ENCODE assay signal across 7 mouse cellular contexts in genomic region chr1:33883102-33883839, GRCm38 (mm10). TPM values are rescaled to one million over a fixed set of nuclear protein-coding genes. Genes with fewer than 3 reads are reported as not detected.
DNase-seq lines count a peak whose midpoint lies in the region; ATAC-seq lines count a peak whose summit lies in the region.

No protein-coding gene starts in this region.

- H3K27me3 ChIP-seq in embryonic facial prominence, embryonic 12.5 days: no peaks in the 10 kb centered on the region; the same call in 1 of the 2 replicates
- H3K27me3 ChIP-seq in stomach, embryonic 16.5 days (ENCODE audit: control insufficient read depth, insufficient read depth, low read length): no peaks in the 10 kb centered on the region

- no peaks in the 10 kb centered on the region for H3K9me3 ChIP-seq in embryonic facial prominence, embryonic 12.5 days
- no peaks in the 10 kb centered on the region for H3K9me3 ChIP-seq in stomach, embryonic 16.5 days (replicated peaks; ENCODE audit: control insufficient read depth, low read length)

- ATAC-seq in embryonic facial prominence, embryonic 12.5 days (ENCODE audit: insufficient number of reproducible peaks, insufficient read depth, low FRiP score, low TSS enrichment): no peak
- ATAC-seq in stomach, embryonic 16.5 days (ENCODE audit: insufficient read depth, low FRiP score): no peak

- H3K9ac ChIP-seq in embryonic facial prominence, embryonic 12.5 days: no peak overlapping the region
- peak overlapping the region; percentile 9 for H3K9ac ChIP-seq in stomach, embryonic 16.5 days (ENCODE audit: low read length)

- H3K4me2 ChIP-seq in embryonic facial prominence, embryonic 12.5 days (replicated peaks): peak overlapping the region; percentile 36
- H3K4me2 ChIP-seq in stomach, embryonic 16.5 days (ENCODE audit: low read depth, low read length): peak overlapping the region; percentile 46

- H3K4me3 ChIP-seq in embryonic facial prominence, embryonic 12.5 days: peak overlapping the region; percentile 3; the same call in 1 of the 2 replicates
- peak overlapping the region; percentile 22 for H3K4me3 ChIP-seq in stomach, embryonic 16.5 days (replicated peaks; ENCODE audit: low read length)

- no peaks in the 10 kb centered on the region for H3K36me3 ChIP-seq in embryonic facial prominence, embryonic 12.5 days
- no peaks in the 10 kb centered on the region for H3K36me3 ChIP-seq in stomach, embryonic 16.5 days (ENCODE audit: control insufficient read depth, insufficient read depth, low read length)

- no peaks in the 10 kb centered on the region for H3K4me1 ChIP-seq in embryonic facial prominence, embryonic 12.5 days
- H3K4me1 ChIP-seq in stomach, embryonic 16.5 days (ENCODE audit: control insufficient read depth, insufficient read depth, low read length): no peaks in the 10 kb centered on the region

- 16% methylated on average over 18 of the region's 18 CpGs for WGBS in embryonic facial prominence, embryonic 12.5 days
- 12% methylated on average over 18 of the region's 18 CpGs for whole genome bisulfite sequencing in stomach, embryonic 16.5 days

- H3K27ac ChIP-seq in embryonic facial prominence, embryonic 12.5 days: no peak overlapping the region
- no peak overlapping the region for H3K27ac ChIP-seq in stomach, embryonic 16.5 days (ENCODE audit: low read length)

- peak; percentile 88 for DNase-seq in CD4-positive, CD25-positive, alpha-beta regulatory T cell, adult 2 months (ENCODE audit: low read depth, low spot score)
- DNase-seq in MEL-GATA-1-ER (ENCODE audit: extremely low read depth, low read depth): peak; percentile 78
- peak; percentile 23 to 43 for DNase-seq in heart, postnatal 14 days
- peak; percentile 20 to 29 for DNase-seq in layer of hippocampus, postnatal 10 days (ENCODE audit: low spot score in 2 of 2)
- DNase-seq in lung, postnatal 4 days: peak; percentile 35 to 55

- intact Hi-C loops in heart, postnatal 14 days (cut with DNase I): no loop called here

RNA-seq across cellular contexts. Expression of gene Bend6, which starts 24.3 kb away (rescaled TPM):
- 1.8 and 2.3 TPM in 2 replicates for polyA plus RNA-seq in embryonic facial prominence, embryonic 12.5 days (2016; fragmentation: Nextera tagmentation; extraction: Ambion mirVana)
- total RNA-seq in heart, postnatal 14 days (2021): 1 to 10 TPM; 2.2 to 2.7 TPM
- 100 to 1,000 TPM; 106 to 117 TPM for total RNA-seq in layer of hippocampus, postnatal 10 days (2021)
- 0.93 and 1.4 TPM in 2 replicates for polyA plus RNA-seq in stomach, embryonic 16.5 days (2015; fragmentation: Nextera tagmentation; extraction: Ambion mirVana)

RNA-seq across cellular contexts. Expression of gene Dst, which starts 24.8 kb away (rescaled TPM):
- 25.8 and 27.3 TPM in 2 replicates for polyA plus RNA-seq in embryonic facial prominence, embryonic 12.5 days (2016; fragmentation: Nextera tagmentation; extraction: Ambion mirVana)
- 100 to 1,000 TPM; 317 TPM for total RNA-seq in heart, postnatal 14 days (2021)
- 100 to 1,000 TPM; 202 to 225 TPM for total RNA-seq in layer of hippocampus, postnatal 10 days (2021)
- 26.0 and 27.8 TPM in 2 replicates for polyA plus RNA-seq in stomach, embryonic 16.5 days (2015; fragmentation: Nextera tagmentation; extraction: Ambion mirVana)

Comparison
In these comparisons a context has a peak if more than half of its experiments do, and no peak if none do; other contexts are left out.
1. DNase-seq: peak in every context shown above with its lines; median percentile 88 in CD4-positive, CD25-positive, alpha-beta regulatory T cell, adult 2 months; 78 in MEL-GATA-1-ER; 45 in lung, postnatal 4 days; 33 in heart, postnatal 14 days; 24 in layer of hippocampus, postnatal 10 days.
2. RNA of gene Bend6, which starts 24.3 kb away (total RNA-seq): 106 to 117 TPM in layer of hippocampus, postnatal 10 days; 2.2 to 2.7 TPM in heart, postnatal 14 days; every median in the first group is over 10 times any median in the second.